Mouse (Mus musculus): ENCODE measurements around the gene Hebp1.
A peak's percentile ranks its signal among the peaks of the same experiment; 100 is the strongest.

Gene Hebp1

GRCm38 (mm10) chr6:135197921-135198532, at the start of gene Hebp1, which contains the start of gene Fam234b:
TSS of gene Hebp1 (minus strand) at chr6:135198022.
TSS of gene Fam234b (plus strand) at chr6:135197977.
- DNase-seq: peak; percentile 89

GRCm38 (mm10) chr6:135245586-135245985, 47.8 kb upstream of the Hebp1 start:
- no peak for DNase-seq

DNA sequence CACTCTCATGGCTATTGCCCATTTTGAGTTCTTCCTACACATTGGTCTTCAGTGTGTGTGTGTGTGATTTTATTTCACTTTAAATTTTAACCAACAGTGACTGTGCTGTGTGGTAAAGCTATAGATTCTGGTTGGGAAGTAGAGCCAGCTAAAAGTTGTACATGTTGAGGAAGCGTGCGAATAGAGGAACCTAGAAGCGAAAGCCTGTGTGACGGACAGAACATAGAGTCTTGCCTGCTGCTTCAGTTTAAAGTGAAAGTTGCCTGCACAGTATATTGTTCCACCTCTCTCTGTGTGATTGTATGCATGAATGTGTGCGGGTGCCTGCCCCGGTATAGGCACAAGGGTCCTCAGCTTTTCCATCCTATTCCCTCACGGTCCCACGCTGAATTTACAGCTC, 42.5 kb upstream of the Hebp1 start:
- no peak for DNase-seq

- DNase-seq: no peak
Observed at GRCm38 (mm10) chr6:135238211-135238610, 40.4 kb upstream of the Hebp1 start.

- peak; percentile 18 for DNase-seq
Observed at GRCm38 (mm10) chr6:135237326-135237725, 39.5 kb upstream of the Hebp1 start.

DNA sequence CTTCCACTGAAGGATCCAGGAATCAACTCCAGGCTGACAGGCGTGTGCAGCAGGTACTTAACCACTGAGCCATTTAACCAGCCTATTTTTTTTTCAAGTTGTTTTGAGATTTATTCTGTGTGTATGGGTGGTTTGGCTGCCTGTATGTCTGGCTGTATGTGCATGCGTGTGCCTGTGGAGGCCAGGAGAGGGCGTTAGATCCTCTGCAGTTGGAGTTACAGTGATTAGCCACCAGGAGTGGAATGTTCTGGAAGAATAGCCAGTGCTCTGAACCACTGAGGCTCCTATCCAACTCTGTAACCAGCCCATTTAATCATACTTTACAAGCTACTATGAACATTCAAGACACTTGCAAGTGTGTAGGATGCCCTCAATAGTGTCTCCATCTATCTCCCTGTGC, 38.8 kb upstream of the Hebp1 start:
- DNase-seq: no peak

GRCm38 (mm10) chr6:135235742-135236141, 37.9 kb upstream of the Hebp1 start:
- no peak for DNase-seq

GRCm38 (mm10) chr6:135232443-135233182, 34.8 kb upstream of the Hebp1 start:
- no peak for DNase-seq

- DNase-seq: no peak
Observed at GRCm38 (mm10) chr6:135230586-135230985, 32.8 kb upstream of the Hebp1 start.

- DNase-seq: no peak
Observed at GRCm38 (mm10) chr6:135228465-135228941, 30.7 kb upstream of the Hebp1 start.

- no peak for DNase-seq
Observed at GRCm38 (mm10) chr6:135223786-135224416, 26.1 kb upstream of the Hebp1 start.

DNA sequence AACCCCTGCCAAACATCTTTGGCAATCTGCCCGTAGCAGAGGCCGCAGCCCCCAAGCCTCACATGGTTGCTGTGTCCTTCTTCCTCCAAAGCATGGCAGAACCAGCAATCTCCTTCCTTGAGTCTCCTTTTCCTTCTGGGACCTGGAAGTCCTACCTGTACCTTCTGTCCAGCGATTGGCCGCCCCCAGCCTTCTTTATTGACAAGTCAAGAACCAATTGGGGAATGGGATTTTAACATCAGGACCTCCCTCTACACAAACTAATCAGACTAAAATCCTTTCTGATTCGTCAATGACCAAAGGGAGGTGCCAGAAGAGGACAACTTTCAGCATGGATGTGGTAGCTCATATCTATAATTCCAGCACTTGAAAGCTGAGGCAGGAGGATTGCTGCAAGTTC, 22.1 kb upstream of the Hebp1 start:
- no peak for DNase-seq

GRCm38 (mm10) chr6:135218330-135218729, 20.5 kb upstream of the Hebp1 start:
- no peak for DNase-seq

DNA sequence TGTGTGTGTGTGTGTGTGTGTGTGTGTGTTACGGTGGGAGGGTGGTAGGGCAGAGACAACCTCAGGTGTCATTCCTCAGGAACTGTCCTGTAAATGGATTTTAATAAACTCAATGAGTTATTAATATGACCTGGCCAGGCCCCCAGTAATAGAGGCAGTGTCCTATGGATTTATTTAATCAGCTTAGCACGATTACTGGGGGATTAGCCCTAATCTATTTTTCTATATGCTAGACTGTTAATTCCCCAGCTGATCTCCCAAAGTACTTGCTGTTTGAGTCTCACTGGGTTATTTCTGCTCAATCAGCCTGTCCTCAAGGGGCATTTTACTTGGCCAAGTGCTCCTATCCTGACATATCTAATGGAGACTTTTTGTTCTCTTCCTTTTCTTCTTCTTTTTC, 14.8 kb upstream of the Hebp1 start:
- DNase-seq: no peak

DNA sequence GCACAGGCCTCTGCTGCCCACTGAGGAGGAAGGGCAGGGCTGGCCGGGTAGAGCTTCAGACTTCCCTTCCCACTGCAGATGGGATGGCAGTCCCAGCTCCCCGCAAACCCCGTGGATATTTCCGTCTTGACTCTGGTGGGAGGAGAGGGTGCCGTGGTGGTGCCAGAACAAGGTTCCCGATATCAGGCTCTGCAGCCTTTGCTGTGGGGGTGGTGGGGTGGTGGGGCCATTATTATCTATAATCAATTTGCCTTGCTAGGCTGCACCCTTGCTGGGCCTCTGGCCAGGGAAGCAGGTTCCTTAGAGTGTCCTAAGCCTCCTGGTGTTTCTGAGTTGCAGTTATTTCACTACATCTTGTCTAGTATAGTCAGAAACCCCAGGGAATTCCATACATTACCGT, 13.3 kb upstream of the Hebp1 start:
- DNase-seq: no peak

DNA sequence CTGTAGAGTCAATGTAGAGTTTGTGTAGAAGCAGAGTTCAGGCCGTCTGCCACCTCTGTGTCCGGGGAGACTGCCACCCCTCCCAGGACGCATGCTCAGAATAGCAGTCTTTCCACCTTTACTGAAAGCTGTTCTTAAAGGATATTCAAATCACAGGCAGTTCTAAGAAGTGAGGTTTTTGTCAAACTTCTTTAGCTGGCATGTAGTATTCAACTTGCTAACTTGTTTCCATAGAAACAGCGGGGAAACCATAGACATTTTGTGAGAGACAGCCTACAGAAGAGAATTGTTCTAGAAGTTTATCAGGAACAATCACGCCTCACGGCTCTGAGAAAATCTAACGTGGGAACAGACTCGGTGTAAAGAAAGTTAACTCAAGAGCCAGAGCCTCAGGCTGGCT, 9.1 kb upstream of the Hebp1 start:
- no peak for DNase-seq

DNA sequence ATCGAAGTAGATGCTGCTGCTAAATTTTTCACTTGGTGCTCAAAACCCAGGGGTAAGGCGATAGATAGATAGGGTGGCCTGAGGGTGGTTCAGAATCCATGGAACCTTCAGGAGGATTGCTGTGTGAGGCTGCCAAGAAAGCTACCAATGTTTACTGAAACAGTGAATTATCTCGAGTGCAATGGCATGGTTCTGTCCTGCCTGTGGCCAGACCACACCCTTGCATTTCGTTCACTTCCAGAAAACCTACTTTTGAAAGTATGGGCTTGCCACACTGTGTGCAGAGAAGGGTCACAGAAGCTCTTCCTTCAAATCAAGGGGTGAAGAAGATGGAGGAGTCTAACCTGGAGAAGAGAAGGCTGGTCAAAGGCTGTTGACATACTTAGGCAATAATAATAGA, 8.0 kb upstream of the Hebp1 start:
- no peak for DNase-seq

DNA sequence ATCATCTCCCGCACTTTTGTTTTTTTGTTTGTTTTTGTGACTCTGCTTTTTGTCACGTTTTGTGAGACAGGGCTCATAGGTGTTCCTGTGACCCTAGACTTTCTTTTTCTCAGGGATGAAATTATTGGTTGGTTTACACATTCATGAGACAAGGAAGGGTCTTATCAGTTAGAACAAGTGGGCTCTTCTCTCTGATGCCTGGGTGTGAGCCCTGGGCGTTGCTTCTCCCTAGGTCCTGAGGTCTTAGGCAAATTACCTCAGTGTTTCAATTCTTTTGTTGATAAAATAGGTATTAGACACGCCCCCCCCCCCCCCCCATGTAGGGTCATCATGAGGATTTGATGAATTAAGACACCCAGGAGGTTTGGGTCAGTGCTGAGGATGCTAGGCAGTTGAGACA, 7.0 kb upstream of the Hebp1 start:
- DNase-seq: no peak

DNA sequence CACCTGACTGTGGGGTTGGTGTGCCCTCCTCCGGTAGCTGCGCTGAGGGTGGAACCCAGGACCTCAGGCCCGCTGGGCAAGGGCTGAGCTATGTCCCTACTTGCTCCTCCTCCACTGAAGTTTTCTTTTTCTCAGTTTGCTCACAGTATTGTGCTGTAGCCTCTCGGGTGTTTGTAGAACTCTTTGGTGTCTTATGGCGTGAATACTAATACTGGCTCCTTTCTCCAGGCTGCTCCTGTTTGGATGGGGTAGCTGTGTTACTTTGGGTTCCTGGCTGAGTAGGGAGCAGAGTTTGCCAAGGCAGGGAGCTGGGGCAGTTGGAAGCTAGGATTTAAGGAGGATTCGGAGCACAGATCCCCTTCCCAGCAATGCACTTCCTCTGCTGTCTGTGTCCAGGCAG, 5.9 kb upstream of the Hebp1 start:
- DNase-seq: no peak

- DNase-seq: no peak
Observed at GRCm38 (mm10) chr6:135202668-135203067, 4.8 kb upstream of the Hebp1 start.

DNA sequence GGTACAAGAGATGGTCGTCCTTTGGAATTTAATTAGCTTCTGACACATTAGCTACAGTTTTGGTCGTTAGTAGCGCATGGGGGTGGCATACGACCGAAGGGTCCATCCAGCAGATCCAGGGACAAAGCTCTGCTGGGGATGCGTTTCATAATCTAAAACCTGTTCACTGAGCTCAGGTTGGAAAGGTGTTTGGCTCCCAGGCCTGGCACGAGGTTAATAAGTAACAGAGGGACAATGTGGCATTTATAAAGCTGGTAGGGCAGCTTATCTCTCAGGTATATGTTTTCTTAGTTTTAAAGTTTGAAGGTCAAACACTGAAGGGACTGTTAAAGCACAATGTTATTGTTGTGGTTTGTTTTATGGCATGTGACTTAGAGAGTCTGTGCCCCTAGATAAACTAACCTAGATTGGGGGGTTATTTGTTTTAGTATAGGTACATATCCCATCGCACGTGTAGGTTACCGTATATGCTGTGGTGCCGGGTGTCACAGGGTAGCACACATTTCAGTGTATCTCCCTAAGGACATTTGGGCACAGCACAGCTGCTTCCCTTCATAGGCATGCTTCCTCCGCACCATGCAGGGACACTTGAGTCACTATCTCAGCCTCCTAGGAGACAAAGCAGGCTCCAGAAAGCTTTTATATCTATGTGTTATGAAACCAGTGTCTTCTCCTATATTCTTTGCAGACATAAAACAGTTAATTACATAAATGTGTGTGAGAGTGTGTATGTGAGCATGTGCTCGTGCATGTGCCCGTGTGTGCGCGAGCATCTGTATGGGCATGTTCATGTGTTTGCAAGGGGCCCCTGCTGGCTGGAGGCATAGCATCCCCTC, 2.5 kb upstream of the Hebp1 start:
- DNase-seq: peak; percentile 40

DNA sequence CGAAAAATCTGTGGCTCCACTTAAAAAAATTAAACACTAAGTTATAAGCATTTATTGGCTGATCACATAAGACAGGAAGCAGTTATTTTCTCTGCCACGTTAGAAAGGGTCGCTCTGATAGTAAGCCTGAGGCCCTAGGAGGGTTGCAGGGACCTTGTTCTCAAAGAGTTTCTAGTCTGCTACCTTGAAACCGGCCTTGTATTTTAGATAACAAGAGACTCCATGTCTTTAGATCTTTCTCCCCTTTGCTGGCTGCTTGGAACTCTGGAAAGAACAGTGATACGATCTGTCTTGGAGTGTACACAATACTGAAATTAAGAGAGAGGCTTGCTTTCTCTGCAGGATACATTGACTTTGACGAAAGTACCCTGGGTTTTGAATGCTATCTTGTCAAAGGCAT, 904 bp upstream of the Hebp1 start:
- DNase-seq: no peak

- no peak for DNase-seq
Observed at GRCm38 (mm10) chr6:135197446-135197845, 376 bp downstream of the Hebp1 start.
